Mouse (Mus musculus) kidney, adult 2 months (tissue): ENCODE measurements around the gene Iqschfp.

Experiments
- CTCF ChIP-seq: fragments of 200-500 bp; conservative IDR thresholded peaks from 2 replicates; pipeline ENCODE4 v1.5.1; 2011; ENCODE audit warnings: low read depth, mild to moderate bottlenecking, control low read depth, low read length, moderate library complexity, mixed read lengths; ENCODE audit not compliant: insufficient read depth, insufficient read length
- POLR2A ChIP-seq: fragments of 200-500 bp; IDR thresholded peaks from one replicate; pipeline ENCODE4 v1.6.1; 2011; ENCODE audit warnings: low read depth, low read length, control low read depth

DNA sequence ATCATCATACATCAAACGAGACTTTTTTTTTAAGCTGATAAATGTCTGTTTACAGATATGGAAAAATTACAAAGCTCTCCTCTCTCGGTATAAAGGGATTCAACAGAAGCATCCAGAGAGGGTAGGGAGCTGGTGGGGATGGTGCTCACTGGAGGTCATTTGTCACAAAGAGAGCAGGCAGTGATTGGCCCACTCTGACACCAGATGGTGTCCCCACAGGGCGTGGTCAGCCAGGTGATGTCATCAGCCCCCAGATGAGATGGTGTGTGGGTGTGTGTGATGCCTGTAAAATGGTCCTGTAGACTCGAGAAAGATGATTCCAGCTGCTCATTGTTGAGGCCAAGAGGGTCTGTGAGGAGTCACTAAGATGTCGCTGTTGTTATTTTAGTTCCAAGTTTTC, 727.1 kb downstream of the Iqschfp start:
- TF ChIP-seq CTCF, result no peak
- no peak for TF ChIP-seq POLR2A
